Mouse (Mus musculus): ENCODE data around the gene Tmem266.

Gene Tmem266

GRCm38 (mm10) chr9:55329401-55329800 lies 2.7 kb downstream of the Tmem266 start:
- 83% methylated on average over 6 of the region's 6 CpGs for WGBS

GRCm38 (mm10) chr9:55332476-55332875 lies 5.8 kb downstream of the Tmem266 start:
- WGBS, result 62% methylated on average over 5 of the region's 5 CpGs

- 30% methylated on average over 7 of the region's 7 CpGs for WGBS
Measured at GRCm38 (mm10) chr9:55332949-55333348, 6.2 kb downstream of the Tmem266 start.

- 89% methylated on average over 7 of the region's 7 CpGs for WGBS
Measured at GRCm38 (mm10) chr9:55344165-55344564, 17.5 kb downstream of the Tmem266 start.

GRCm38 (mm10) chr9:55345332-55345731 lies 18.6 kb downstream of the Tmem266 start:
- 92% methylated on average over 7 of the region's 7 CpGs for WGBS

GRCm38 (mm10) chr9:55348664-55349063 lies 22.0 kb downstream of the Tmem266 start:
- 50% methylated on average over 3 of the region's 3 CpGs for WGBS

GRCm38 (mm10) chr9:55354686-55355085 lies 28.0 kb downstream of the Tmem266 start:
- 57% methylated on average over 3 of the region's 3 CpGs for WGBS

GRCm38 (mm10) chr9:55355270-55355834 lies 28.6 kb downstream of the Tmem266 start:
- WGBS, result 45% methylated on average over 8 of the region's 8 CpGs

GRCm38 (mm10) chr9:55357164-55357563 lies 30.5 kb downstream of the Tmem266 start:
- 58% methylated on average over 1 of the region's 1 CpGs for WGBS

GRCm38 (mm10) chr9:55360372-55360771 lies 33.7 kb downstream of the Tmem266 start:
- 82% methylated on average over 3 of the region's 3 CpGs for WGBS

- 65% methylated on average over 7 of the region's 7 CpGs for WGBS
Measured at GRCm38 (mm10) chr9:55360861-55361260, 34.1 kb downstream of the Tmem266 start.

GRCm38 (mm10) chr9:55361969-55362368 lies 35.3 kb downstream of the Tmem266 start:
- WGBS, result 82% methylated on average over 5 of the region's 5 CpGs

GRCm38 (mm10) chr9:55368011-55368410 lies 41.3 kb downstream of the Tmem266 start:
- WGBS, result 69% methylated on average over 3 of the region's 3 CpGs

GRCm38 (mm10) chr9:55371908-55372307 lies 45.2 kb downstream of the Tmem266 start:
- WGBS, result 73% methylated on average over 7 of the region's 7 CpGs

GRCm38 (mm10) chr9:55377603-55378250 lies 51.0 kb downstream of the Tmem266 start:
- 78% methylated on average over 10 of the region's 10 CpGs for WGBS

- 84% methylated on average over 4 of the region's 4 CpGs for WGBS
Measured at GRCm38 (mm10) chr9:55381456-55381855, 54.7 kb downstream of the Tmem266 start.

GRCm38 (mm10) chr9:55382441-55382840 lies 55.7 kb downstream of the Tmem266 start:
- 63% methylated on average over 5 of the region's 5 CpGs for WGBS

- WGBS, result 67% methylated on average over 4 of the region's 4 CpGs
Measured at GRCm38 (mm10) chr9:55386117-55386516, 59.4 kb downstream of the Tmem266 start.

- WGBS, result 84% methylated on average over 14 of the region's 14 CpGs
Measured at GRCm38 (mm10) chr9:55387862-55388505, 61.3 kb downstream of the Tmem266 start.

- 21% methylated on average over 17 of the region's 17 CpGs for WGBS
Measured at GRCm38 (mm10) chr9:55391909-55392658, 65.4 kb downstream of the Tmem266 start.

- WGBS, result 83% methylated on average over 1 of the region's 1 CpGs
Measured at GRCm38 (mm10) chr9:55395650-55396049, 68.9 kb downstream of the Tmem266 start.

- WGBS, result 93% methylated on average over 7 of the region's 7 CpGs
Measured at GRCm38 (mm10) chr9:55398985-55399554, 72.4 kb downstream of the Tmem266 start.

Measured in cerebral cortex, adult 2 months (tissue).